Mouse (Mus musculus) kidney, adult 2 months (tissue): Measurements from ENCODE around the gene Acp2.

Source experiments
- CTCF ChIP-seq: fragments of 200-500 bp; conservative IDR thresholded peaks from 2 replicates; pipeline ENCODE4 v1.5.1; 2011; ENCODE audit warnings: low read depth, mild to moderate bottlenecking, control low read depth, low read length, moderate library complexity, mixed read lengths; ENCODE audit not compliant: insufficient read depth, insufficient read length
- POLR2A ChIP-seq: fragments of 200-500 bp; IDR thresholded peaks from one replicate; pipeline ENCODE4 v1.6.1; 2011; ENCODE audit warnings: low read depth, low read length, control low read depth

GRCm38 (mm10) chr2:91186208-91186607, 16.5 kb upstream of the Acp2 start:
- TF ChIP-seq POLR2A: no peak
- no peak for TF ChIP-seq CTCF
